Comparison of ENCODE assay signal across 8 mouse cellular contexts in genomic region chr16:4725780-4726527, GRCm38 (mm10). TPM values are rescaled to one million over a fixed set of nuclear protein-coding genes. Genes with fewer than 3 reads are reported as not detected.
A peak's percentile ranks its signal among the peaks of the same experiment; 100 is the strongest.
DNase-seq lines count a peak whose midpoint lies in the region; ATAC-seq and TF ChIP-seq lines count a peak whose summit lies in the region.

TSS of gene Hmox2 (plus strand) at chr16:4726361.

- peak within 1 kb of the TSS; percentile 96 for H3K9ac ChIP-seq in kidney, embryonic 15.5 days

- DNase-seq in A20 (ENCODE audit: low read depth, low spot score): peak; percentile 95
- DNase-seq in heart, embryonic 10.5 days (ENCODE audit: low spot score): peak; percentile 96
- DNase-seq in liver: peak; percentile 97
- peak; percentile 97 to 99 for DNase-seq in spleen, postnatal 4 days (ENCODE audit: low spot score in 2 of 2)

- H3K9me3 ChIP-seq in heart, embryonic 10.5 days: no peaks in the 10 kb centered on the region
- H3K9me3 ChIP-seq in kidney, embryonic 15.5 days (replicated peaks): no peaks in the 10 kb centered on the region

- peak within 1 kb of the TSS; percentile 74 for H3K27ac ChIP-seq in bone marrow macrophage, adult 2 months (ENCODE audit: insufficient read depth, low read depth, low read length)
- H3K27ac ChIP-seq in embryonic fibroblast, embryonic 13.5 days (ENCODE audit: insufficient read depth, low read length): no peak within 1 kb of the TSS
- H3K27ac ChIP-seq in heart, embryonic 10.5 days: peak within 1 kb of the TSS; percentile 94
- H3K27ac ChIP-seq in kidney, embryonic 15.5 days: peak within 1 kb of the TSS; percentile 91

- H3K4me2 ChIP-seq in kidney, embryonic 15.5 days: peak within 1 kb of the TSS; percentile 81

- peak; percentile 93 for ATAC-seq in kidney, embryonic 15.5 days (replicated peaks; ENCODE audit: low FRiP score)
- ATAC-seq in monocyte, adult 5-6 weeks (replicated peaks; ENCODE audit: insufficient number of reproducible peaks, low FRiP score, low TSS enrichment, poor library complexity, severe bottlenecking): peak; percentile 78

- TF ChIP-seq CTCF in bone marrow macrophage, adult 2 months (IDR thresholded peaks at IDR 0.05; ENCODE audit: low read depth, low read length): no peak
- TF ChIP-seq CTCF in embryonic fibroblast, embryonic 13.5 days (IDR thresholded peaks at IDR 0.05; ENCODE audit: borderline replicate concordance, insufficient read depth, low read length): no peak

- H3K27me3 ChIP-seq in heart, embryonic 10.5 days (ENCODE audit: insufficient read depth, poor library complexity, severe bottlenecking): no peaks in the 10 kb centered on the region
- H3K27me3 ChIP-seq in kidney, embryonic 15.5 days: no peaks in the 10 kb centered on the region

- TF ChIP-seq POLR2A in bone marrow macrophage, adult 2 months (IDR thresholded peaks at IDR 0.05; ENCODE audit: borderline replicate concordance, low read depth, low read length): no peak; the same call in 1 of the 2 replicates
- TF ChIP-seq POLR2A in embryonic fibroblast, embryonic 13.5 days (IDR thresholded peaks at IDR 0.05; ENCODE audit: low read depth, low read length): peak; percentile 99

- no peaks in the 10 kb centered on the region for H3K36me3 ChIP-seq in heart, embryonic 10.5 days
- H3K36me3 ChIP-seq in kidney, embryonic 15.5 days: no peaks in the 10 kb centered on the region

- WGBS in heart, embryonic 10.5 days: 6% methylated on average over 35 of the region's 35 CpGs
- 5% methylated on average over 35 of the region's 35 CpGs for WGBS in kidney, embryonic 15.5 days

- peak within 1 kb of the TSS; percentile 66 for H3K4me3 ChIP-seq in bone marrow macrophage, adult 2 months (ENCODE audit: insufficient read depth, low read length)
- H3K4me3 ChIP-seq in embryonic fibroblast, embryonic 13.5 days (ENCODE audit: insufficient read depth, low read length): peak within 1 kb of the TSS; percentile 86
- H3K4me3 ChIP-seq in heart, embryonic 10.5 days: peak within 1 kb of the TSS; percentile 76
- peak within 1 kb of the TSS; percentile 93 for H3K4me3 ChIP-seq in kidney, embryonic 15.5 days (replicated peaks)

- H3K4me1 ChIP-seq in bone marrow macrophage, adult 2 months (ENCODE audit: control insufficient read depth, insufficient read depth, low read length): peaks cover 40% of the 10 kb centered on the region
- H3K4me1 ChIP-seq in embryonic fibroblast, embryonic 13.5 days (ENCODE audit: control insufficient read depth, insufficient read depth, low read length): no peaks in the 10 kb centered on the region
- H3K4me1 ChIP-seq in heart, embryonic 10.5 days: peaks cover 25% of the 10 kb centered on the region; the same call in 1 of the 2 replicates
- peaks cover 28% of the 10 kb centered on the region for H3K4me1 ChIP-seq in kidney, embryonic 15.5 days

RNA-seq across cellular contexts. Expression of gene Hmox2, which starts in this region (rescaled TPM):
- polyA plus RNA-seq in bone marrow macrophage, adult 2 months (2012; ENCODE audit: insufficient read depth, insufficient read length, missing spikeins): 230 and 252 TPM in 2 replicates
- polyA plus RNA-seq in embryonic fibroblast, embryonic 13.5 days (2011; ENCODE audit: insufficient read length, low read depth, missing spikeins): 47.7 and 50.0 TPM in 2 replicates
- 101 and 104 TPM in 2 replicates for polyA plus RNA-seq in heart, embryonic 10.5 days (2016; fragmentation: Nextera tagmentation; extraction: Ambion mirVana)
- polyA plus RNA-seq in kidney, embryonic 15.5 days (2015; fragmentation: Nextera tagmentation; extraction: Ambion mirVana): 106 and 111 TPM in 2 replicates
- 80.8 to 103 TPM (median 93.4 TPM) in 3 replicates for total RNA-seq in monocyte, adult 5-6 weeks (2017)
